30 mouse cellular contexts compared by ENCODE assay signal in the genomic region with DNA sequence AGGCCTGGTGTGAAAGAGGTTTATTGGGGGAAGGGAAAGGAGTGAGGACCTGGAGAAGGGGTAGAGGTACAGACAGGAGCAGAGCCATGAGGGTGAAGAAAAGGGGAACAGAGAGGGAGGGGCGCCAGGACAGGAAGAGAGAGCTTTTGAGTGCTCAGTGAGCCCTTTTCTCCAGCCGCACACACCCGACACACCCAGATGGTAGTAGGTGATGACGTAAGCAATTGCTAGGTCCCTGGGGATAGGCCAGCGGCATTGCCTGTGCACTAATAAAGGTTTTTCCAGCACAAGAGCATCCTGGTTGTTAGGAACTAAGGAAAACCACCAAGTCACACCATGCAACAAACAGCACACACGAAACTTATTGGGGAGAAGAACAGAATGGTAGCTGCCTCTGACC. TPM values are rescaled to one million over a fixed set of nuclear protein-coding genes. Genes with fewer than 3 reads are reported as not detected.
DNase-seq lines count a peak whose midpoint lies in the region; ATAC-seq and TF ChIP-seq lines count a peak whose summit lies in the region.
"Had no signal": no experiment of that assay in that cellular context is flagged by ENCODE, and none has a peak within 500 bp of the region (broad histone marks: within the 10 kb centered on the region; RNA-seq: fewer than 3 reads in every experiment).

No protein-coding gene starts in this region.

- WGBS in lung, adult 2 months = 74% methylated on average over 6 of the region's 6 CpGs

- H3K4me1 ChIP-seq in lung, adult 2 months (ENCODE audit: control insufficient read depth, insufficient read depth, low read length) = no peaks in the 10 kb centered on the region
- H3K4me1 ChIP-seq: forebrain, embryonic 15.5 days; hindbrain, embryonic 10.5 days; hindbrain, embryonic 15.5 days; kidney, embryonic 15.5 days; liver, embryonic 12.5 days; midbrain, embryonic 10.5 days; midbrain, embryonic 15.5 days had no signal

- H3K4me3 ChIP-seq in lung, adult 2 months (replicated peaks; ENCODE audit: extremely low read depth, low read depth, low read length) = no peak overlapping the region
- H3K4me3 ChIP-seq: embryonic facial prominence, embryonic 13.5 days; forebrain, embryonic 10.5 days; forebrain, embryonic 15.5 days; hindbrain, embryonic 10.5 days; hindbrain, embryonic 15.5 days; kidney, embryonic 15.5 days; limb, embryonic 13.5 days; liver, embryonic 12.5 days; midbrain, embryonic 10.5 days; midbrain, embryonic 15.5 days had no signal

- peak; percentile 69 for ATAC-seq in megakaryocyte, adult 5-6 weeks (ENCODE audit: poor library complexity, severe bottlenecking)
- ATAC-seq: activated CD4-positive, CD25-positive, alpha-beta regulatory T cell, adult 4 months; CD4-positive, CD25-positive, alpha-beta regulatory T cell, adult 4 months; forebrain, embryonic 15.5 days; inflammation-experienced regulatory T-cells, adult 6 months; liver, embryonic 12.5 days; midbrain, embryonic 15.5 days had no signal

- no peak for TF ChIP-seq POLR2A in lung, adult 2 months (IDR thresholded peaks at IDR 0.05; ENCODE audit: borderline replicate concordance, extremely low read depth, low read depth, low read length)

- peak; percentile 7 for DNase-seq in lung, postnatal 36 days
- DNase-seq in lung, adult 2 months = no peak
- DNase-seq in spleen, postnatal 14 days (ENCODE audit: low spot score in 2 of 2) = peak; percentile 15 to 42
- DNase-seq in frontal cortex, postnatal 10 days (ENCODE audit: low spot score in 2 of 2) = no peak
- no peak for DNase-seq in cerebellum, adult 11-12 months
- DNase-seq in gastrocnemius, postnatal 4 days (ENCODE audit: low spot score in 2 of 2) = no peak
- DNase-seq: adrenal gland, adult 2 months; cerebellum, adult 9-10 months; heart, postnatal 14 days; kidney, adult 11 months; kidney, postnatal 25 days; lung, adult 18-20 months; lung, postnatal 10 days; right cerebral cortex, adult 18-20 months; thymus, postnatal 14 days had no signal

- TF ChIP-seq CTCF in lung, adult 2 months (IDR thresholded peaks at IDR 0.05; ENCODE audit: insufficient read depth, low read length) = no peak

RNA-seq across cellular contexts. Expression of a gene that starts 9.4 kb away (rescaled TPM):
- polyA plus RNA-seq in lung, adult 2 months (2012; rRNA removed) = 1.1 and 2.3 TPM in 2 replicates
- total RNA-seq in megakaryocyte, adult 5-6 weeks (2015) = not detected in 2 replicates
- total RNA-seq in megakaryocyte, adult 5-6 weeks (2017) = not detected in 2 replicates
- 1 to 10 TPM; 2.4 to 2.7 TPM for total RNA-seq in gastrocnemius, postnatal 4 days (2021)
- total RNA-seq: common myeloid progenitor, adult 5-6 weeks had no signal
- polyA plus RNA-seq: CD4-positive, CD25-positive, alpha-beta regulatory T cell, adult 4 months; inflammation-experienced regulatory T-cells, adult 6 months had no signal

RNA-seq across cellular contexts. Expression of a gene that starts 57.8 kb away (rescaled TPM):
- polyA plus RNA-seq in lung, adult 2 months (2012; rRNA removed) = 45.2 and 47.6 TPM in 2 replicates
- total RNA-seq in megakaryocyte, adult 5-6 weeks (2015) = 94.3 and 108 TPM in 2 replicates
- 248 and 267 TPM in 2 replicates for total RNA-seq in megakaryocyte, adult 5-6 weeks (2017)
- 10 to 100 TPM; 35.4 to 36.9 TPM for total RNA-seq in gastrocnemius, postnatal 4 days (2021)

Comparison
In these comparisons a context has a peak if more than half of its experiments do, and no peak if none do; other contexts are left out.
1. DNase-seq: peak in lung, postnatal 36 days (single experiment) and spleen, postnatal 14 days (2 of 2); none in lung, adult 2 months (single experiment), frontal cortex, postnatal 10 days (0 of 2), cerebellum, adult 11-12 months (single experiment) and gastrocnemius, postnatal 4 days (0 of 2).